29 mouse cellular contexts compared by ENCODE assay signal in the genomic region with DNA sequence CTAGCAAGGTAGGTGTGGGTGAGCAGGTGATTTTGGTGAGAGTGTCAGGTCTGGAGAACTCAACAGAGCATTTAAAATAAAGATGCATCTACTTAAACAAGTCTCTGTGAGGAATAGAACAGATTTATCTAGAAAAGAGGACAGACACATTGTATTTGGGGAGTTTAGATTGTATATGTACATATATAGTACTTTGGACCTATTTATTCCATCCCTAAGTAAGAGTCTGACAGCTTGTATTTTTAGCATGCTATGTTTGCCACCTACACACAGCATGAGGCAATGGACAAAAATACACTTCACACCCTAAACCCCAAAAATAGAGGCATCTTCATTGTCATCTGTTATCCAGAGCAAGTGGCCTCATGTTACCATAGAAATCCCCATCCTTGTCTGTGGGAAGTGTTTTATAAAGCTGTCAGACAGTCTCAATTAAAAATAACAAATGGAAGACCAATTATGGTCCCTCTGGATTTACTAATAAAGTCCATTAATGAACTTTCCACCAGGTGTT.
A peak's percentile ranks its signal among the peaks of the same experiment; 100 is the strongest.
DNase-seq lines count a peak whose midpoint lies in the region; ATAC-seq and TF ChIP-seq lines count a peak whose summit lies in the region.
"Had no signal": no experiment of that assay in that cellular context is flagged by ENCODE, and none has a peak within 500 bp of the region (broad histone marks: within the 10 kb centered on the region; RNA-seq: fewer than 3 reads in every experiment).

No protein-coding gene starts in this region.

- H3K9me3 ChIP-seq in heart, embryonic 13.5 days, result no peaks in the 10 kb centered on the region
- H3K9me3 ChIP-seq: G1E; hindbrain, embryonic 10.5 days; hindbrain, embryonic 15.5 days; kidney, embryonic 15.5 days; limb, embryonic 13.5 days; lung, embryonic 15.5 days; midbrain, embryonic 10.5 days; neural tube, embryonic 13.5 days had no signal

- H3K4me3 ChIP-seq in heart, embryonic 13.5 days, result no peak overlapping the region
- no peak overlapping the region for H3K4me3 ChIP-seq in heart, adult 2 months
- no peak overlapping the region for H3K4me3 ChIP-seq in left cerebral cortex, adult 2 months
- H3K4me3 ChIP-seq: hindbrain, embryonic 10.5 days; hindbrain, embryonic 15.5 days; kidney, embryonic 15.5 days; layer of hippocampus, adult 2 months; limb, embryonic 13.5 days; lung, embryonic 15.5 days; midbrain, embryonic 10.5 days; neural tube, embryonic 13.5 days had no signal

- no peak overlapping the region for H3K9ac ChIP-seq in heart, embryonic 13.5 days
- no peak overlapping the region for H3K9ac ChIP-seq in heart, adult 2 months (ENCODE audit: low read depth, low read length)
- H3K9ac ChIP-seq: hindbrain, embryonic 15.5 days; kidney, embryonic 15.5 days; limb, embryonic 13.5 days; lung, embryonic 15.5 days; neural tube, embryonic 13.5 days had no signal

- peaks cover 12% of the 10 kb centered on the region for H3K4me1 ChIP-seq in heart, embryonic 13.5 days
- no peaks in the 10 kb centered on the region for H3K4me1 ChIP-seq in heart, adult 2 months (ENCODE audit: control insufficient read depth, insufficient read depth, low read length)
- H3K4me1 ChIP-seq: hindbrain, embryonic 10.5 days; hindbrain, embryonic 15.5 days; kidney, embryonic 15.5 days; limb, embryonic 13.5 days; lung, embryonic 15.5 days; midbrain, embryonic 10.5 days had no signal

- H3K36me3 ChIP-seq in heart, embryonic 13.5 days, result no peaks in the 10 kb centered on the region
- H3K36me3 ChIP-seq in heart, adult 2 months (ENCODE audit: control insufficient read depth, insufficient read depth, low read length), result no peaks in the 10 kb centered on the region
- H3K36me3 ChIP-seq: G1E; hindbrain, embryonic 10.5 days; hindbrain, embryonic 15.5 days; kidney, embryonic 15.5 days; limb, embryonic 13.5 days; lung, embryonic 15.5 days; midbrain, embryonic 10.5 days; neural tube, embryonic 13.5 days had no signal

- ATAC-seq in frontal cortex, adult (ENCODE audit: low TSS enrichment), result peak; percentile 92
- no peak for ATAC-seq in heart, embryonic 13.5 days (ENCODE audit: extremely low read depth, insufficient number of reproducible peaks, low FRiP score, low TSS enrichment)
- ATAC-seq: forebrain, embryonic 14.5 days had no signal

- H3K27me3 ChIP-seq in heart, embryonic 13.5 days (replicated peaks), result no peaks in the 10 kb centered on the region
- no peaks in the 10 kb centered on the region for H3K27me3 ChIP-seq in heart, adult 2 months (ENCODE audit: control insufficient read depth, insufficient read depth, low read length)
- H3K27me3 ChIP-seq: hindbrain, embryonic 15.5 days; kidney, embryonic 15.5 days; limb, embryonic 13.5 days; lung, embryonic 15.5 days; neural tube, embryonic 13.5 days had no signal

- no peak overlapping the region for H3K4me2 ChIP-seq in heart, embryonic 13.5 days
- H3K4me2 ChIP-seq: hindbrain, embryonic 15.5 days; kidney, embryonic 15.5 days; limb, embryonic 13.5 days; liver, embryonic 11.5 days; lung, embryonic 15.5 days; neural tube, embryonic 13.5 days had no signal

- TF ChIP-seq POLR2A in heart, adult 2 months (IDR thresholded peaks at IDR 0.05; ENCODE audit: insufficient read depth, low read depth, low read length), result no peak

- no peak for DNase-seq in frontal cortex, postnatal 14 days (ENCODE audit: low spot score in 2 of 2)
- DNase-seq in heart, adult 2 months, result no peak
- no peak for DNase-seq in left cerebral cortex, adult 2 months (ENCODE audit: extremely low spot score in 1 of 2, low spot score in 2 of 2)
- DNase-seq in left cerebral cortex, postnatal 4 days, result no peak
- DNase-seq in brain, adult 2 months (ENCODE audit: low read depth, low spot score), result peak; percentile 85
- DNase-seq in retina, postnatal 1 day, result no peak
- DNase-seq: adrenal gland, adult 8-10 months; cerebellum, adult 8-10 months; cerebellum, postnatal 25 days; gastrocnemius, postnatal 14 days; heart, postnatal 10 days; kidney, adult 18-20 months; kidney, postnatal 25 days; spleen, adult 18-20 months; thymus, adult 18-20 months; thymus, postnatal 36 days had no signal

- no peak for TF ChIP-seq EP300 in heart, adult 2 months (IDR thresholded peaks at IDR 0.05; ENCODE audit: insufficient read depth, low read depth, low read length)

- no peaks in the 10 kb centered on the region for H3K79me2 ChIP-seq in heart, adult 2 months (replicated peaks; ENCODE audit: control insufficient read depth, insufficient read depth, low read length)

- intact Hi-C loops in heart, adult 2 months (cut with DNase I), result no loop called here
- intact Hi-C loops in left cerebral cortex, adult 2 months (cut with DNase I), result loop anchor here (2.0 to 5.0 kb wide), 3 partner anchors 170 to 1110 kb away; no protein-coding TSS in a partner anchor
- intact Hi-C loops in left cerebral cortex, postnatal 4 days (cut with DNase I), result no loop called here

- TF ChIP-seq CTCF in heart, adult 2 months (IDR thresholded peaks at IDR 0.05), result no peak
- no peak for TF ChIP-seq CTCF in left cerebral cortex, adult 2 months (IDR thresholded peaks at IDR 0.05)

- peak overlapping the region; percentile 33; the same call in 1 of the 2 replicates for H3K27ac ChIP-seq in heart, embryonic 13.5 days (replicated peaks)
- no peak overlapping the region for H3K27ac ChIP-seq in heart, adult 2 months
- peak overlapping the region; percentile 45; the same call in 1 of the 2 replicates for H3K27ac ChIP-seq in left cerebral cortex, adult 2 months
- H3K27ac ChIP-seq: hindbrain, embryonic 10.5 days; hindbrain, embryonic 15.5 days; kidney, embryonic 15.5 days; layer of hippocampus, adult 2 months; limb, embryonic 13.5 days; lung, embryonic 15.5 days; midbrain, embryonic 10.5 days; neural tube, embryonic 13.5 days had no signal
